Mouse (Mus musculus): ENCODE measurements at regions not wholly inside any gene's neighbourhood (a gene's known extent, or its start where the extent isn't known, plus 50 kb on each side); places are given as distances from the start of the nearest gene placed in this dataset.

- no peak overlapping the region for H3K4me3 ChIP-seq (ENCODE audit: low read depth, low read length)
- no peak overlapping the region for H3K4me2 ChIP-seq
- WGBS = 36% methylated on average over 6 of the region's 6 CpGs
- no peak for DNase-seq (ENCODE audit: low spot score)
- no peak for ATAC-seq (replicated peaks; ENCODE audit: low FRiP score)
- no peaks in the 10 kb centered on the region for H3K36me3 ChIP-seq (ENCODE audit: control insufficient read depth, insufficient read depth, low read length)
- no peak overlapping the region for H3K27ac ChIP-seq (ENCODE audit: low read depth, low read length)
- no peaks in the 10 kb centered on the region for H3K9me3 ChIP-seq (ENCODE audit: control insufficient read depth, low read length)
- no peak overlapping the region for H3K9ac ChIP-seq (ENCODE audit: low read depth, low read length)
- no peaks in the 10 kb centered on the region for H3K27me3 ChIP-seq (replicated peaks; ENCODE audit: control insufficient read depth, insufficient read depth, low read length)
- no peaks in the 10 kb centered on the region for H3K4me1 ChIP-seq (replicated peaks; ENCODE audit: control insufficient read depth, insufficient read depth, low read length)
These were observed 348.4 kb upstream of the Ccdc54 start for GRCm38 (mm10) chr16:50939316-50939715.

- DNase-seq (ENCODE audit: low spot score) (no peak), ATAC-seq (replicated peaks; ENCODE audit: low FRiP score) (no peak)
- H3K9me3 ChIP-seq (ENCODE audit: control insufficient read depth, low read length) = no peaks in the 10 kb centered on the region
- H3K4me3 ChIP-seq (ENCODE audit: low read depth, low read length) = no peak overlapping the region
- H3K4me1 ChIP-seq (replicated peaks; ENCODE audit: control insufficient read depth, insufficient read depth, low read length) = no peaks in the 10 kb centered on the region
- no peak overlapping the region for H3K27ac ChIP-seq (ENCODE audit: low read depth, low read length)
- 52% methylated on average over 2 of the region's 2 CpGs for WGBS
- H3K4me2 ChIP-seq = no peak overlapping the region
- no peak overlapping the region for H3K9ac ChIP-seq (ENCODE audit: low read depth, low read length)
- no peaks in the 10 kb centered on the region for H3K36me3 ChIP-seq (ENCODE audit: control insufficient read depth, insufficient read depth, low read length)
- H3K27me3 ChIP-seq (replicated peaks; ENCODE audit: control insufficient read depth, insufficient read depth, low read length) = no peaks in the 10 kb centered on the region
These were observed 316.8 kb upstream of the Ccdc54 start for GRCm38 (mm10) chr16:50907732-50908131.

GRCm38 (mm10) chr16:50899151-50899550, 308.2 kb upstream of the Ccdc54 start:
- no peaks in the 10 kb centered on the region for H3K4me1 ChIP-seq (replicated peaks; ENCODE audit: control insufficient read depth, insufficient read depth, low read length)
- WGBS = 81% methylated on average over 2 of the region's 2 CpGs
- no peaks in the 10 kb centered on the region for H3K27me3 ChIP-seq (replicated peaks; ENCODE audit: control insufficient read depth, insufficient read depth, low read length)

GRCm38 (mm10) chr16:50877926-50878325, 287.0 kb upstream of the Ccdc54 start:
- ATAC-seq (replicated peaks; ENCODE audit: low FRiP score) = no peak
- H3K36me3 ChIP-seq (ENCODE audit: control insufficient read depth, insufficient read depth, low read length) = no peaks in the 10 kb centered on the region
- H3K4me1 ChIP-seq (replicated peaks; ENCODE audit: control insufficient read depth, insufficient read depth, low read length) = no peaks in the 10 kb centered on the region
- no peak for DNase-seq (ENCODE audit: low spot score)
- no peak overlapping the region for H3K27ac ChIP-seq (ENCODE audit: low read depth, low read length)
- no peak overlapping the region for H3K4me2 ChIP-seq
- H3K9me3 ChIP-seq (ENCODE audit: control insufficient read depth, low read length) = no peaks in the 10 kb centered on the region
- WGBS = 41% methylated on average over 3 of the region's 3 CpGs
- no peak overlapping the region for H3K4me3 ChIP-seq (ENCODE audit: low read depth, low read length)
- no peak overlapping the region for H3K9ac ChIP-seq (ENCODE audit: low read depth, low read length)
- H3K27me3 ChIP-seq (replicated peaks; ENCODE audit: control insufficient read depth, insufficient read depth, low read length) = no peaks in the 10 kb centered on the region

More at GRCm38 (mm10) chr16:50899151-50899550, 308.2 kb upstream of the Ccdc54 start:
- H3K27ac ChIP-seq (ENCODE audit: low read depth, low read length) = no peak overlapping the region
- no peak overlapping the region for H3K9ac ChIP-seq (ENCODE audit: low read depth, low read length)
- H3K9me3 ChIP-seq (ENCODE audit: control insufficient read depth, low read length) = no peaks in the 10 kb centered on the region
- H3K36me3 ChIP-seq (ENCODE audit: control insufficient read depth, insufficient read depth, low read length) = no peaks in the 10 kb centered on the region
- H3K4me2 ChIP-seq = no peak overlapping the region
- ATAC-seq (replicated peaks; ENCODE audit: low FRiP score) = no peak
- H3K4me3 ChIP-seq (ENCODE audit: low read depth, low read length) = no peak overlapping the region
- DNase-seq (ENCODE audit: low spot score) = no peak

- H3K27me3 ChIP-seq (replicated peaks; ENCODE audit: control insufficient read depth, insufficient read depth, low read length) = no peaks in the 10 kb centered on the region
- no peak for ATAC-seq (replicated peaks; ENCODE audit: low FRiP score)
- no peaks in the 10 kb centered on the region for H3K36me3 ChIP-seq (ENCODE audit: control insufficient read depth, insufficient read depth, low read length)
- H3K9me3 ChIP-seq (ENCODE audit: control insufficient read depth, low read length) = no peaks in the 10 kb centered on the region
- no peak overlapping the region for H3K9ac ChIP-seq (ENCODE audit: low read depth, low read length)
- DNase-seq (ENCODE audit: low spot score) = no peak
- H3K27ac ChIP-seq (ENCODE audit: low read depth, low read length) = no peak overlapping the region
- no peak overlapping the region for H3K4me3 ChIP-seq (ENCODE audit: low read depth, low read length)
- 76% methylated on average over 4 of the region's 4 CpGs for WGBS
- H3K4me2 ChIP-seq = no peak overlapping the region
- H3K4me1 ChIP-seq (replicated peaks; ENCODE audit: control insufficient read depth, insufficient read depth, low read length) = no peaks in the 10 kb centered on the region
These were observed 280.4 kb upstream of the Ccdc54 start for GRCm38 (mm10) chr16:50871318-50871717.

- H3K9ac ChIP-seq (ENCODE audit: low read depth, low read length) = no peak overlapping the region
- no peaks in the 10 kb centered on the region for H3K9me3 ChIP-seq (ENCODE audit: control insufficient read depth, low read length)
- no peak overlapping the region for H3K4me2 ChIP-seq
- ATAC-seq (replicated peaks; ENCODE audit: low FRiP score) = no peak
- H3K27ac ChIP-seq (ENCODE audit: low read depth, low read length) = no peak overlapping the region
- DNase-seq (ENCODE audit: low spot score) = no peak
- no peaks in the 10 kb centered on the region for H3K36me3 ChIP-seq (ENCODE audit: control insufficient read depth, insufficient read depth, low read length)
- H3K27me3 ChIP-seq (replicated peaks; ENCODE audit: control insufficient read depth, insufficient read depth, low read length) = no peaks in the 10 kb centered on the region
- H3K4me1 ChIP-seq (replicated peaks; ENCODE audit: control insufficient read depth, insufficient read depth, low read length) = no peaks in the 10 kb centered on the region
- 80% methylated on average over 5 of the region's 5 CpGs for WGBS
- no peak overlapping the region for H3K4me3 ChIP-seq (ENCODE audit: low read depth, low read length)
These were observed 272.6 kb upstream of the Ccdc54 start for GRCm38 (mm10) chr16:50863565-50863964.

GRCm38 (mm10) chr16:50859513-50859912, 268.6 kb upstream of the Ccdc54 start:
- Histone ChIP-seq H3K4me1 (replicated peaks; ENCODE audit: control insufficient read depth, insufficient read depth, low read length) (no peaks in the 10 kb centered on the region), H3K27ac (ENCODE audit: low read depth, low read length) (no peak overlapping the region), H3K36me3 (ENCODE audit: control insufficient read depth, insufficient read depth, low read length) (no peaks in the 10 kb centered on the region), H3K9me3 (ENCODE audit: control insufficient read depth, low read length) (no peaks in the 10 kb centered on the region), H3K9ac (ENCODE audit: low read depth, low read length) (no peak overlapping the region), H3K4me2 (no peak overlapping the region), H3K27me3 (replicated peaks; ENCODE audit: control insufficient read depth, insufficient read depth, low read length) (no peaks in the 10 kb centered on the region), H3K4me3 (ENCODE audit: low read depth, low read length) (no peak overlapping the region)
- DNase-seq (ENCODE audit: low spot score) (no peak), ATAC-seq (replicated peaks; ENCODE audit: low FRiP score) (no peak)
- WGBS = 82% methylated on average over 1 of the region's 1 CpGs

- ATAC-seq (replicated peaks; ENCODE audit: low FRiP score) (no peak), DNase-seq (ENCODE audit: low spot score) (no peak)
These were observed 261.1 kb upstream of the Ccdc54 start for GRCm38 (mm10) chr16:50852081-50852480.

GRCm38 (mm10) chr16:50847693-50848092, 256.7 kb upstream of the Ccdc54 start:
- no peaks in the 10 kb centered on the region for H3K27me3 ChIP-seq (replicated peaks; ENCODE audit: control insufficient read depth, insufficient read depth, low read length)
- 59% methylated on average over 2 of the region's 2 CpGs for whole genome bisulfite sequencing
- H3K9me3 ChIP-seq (ENCODE audit: control insufficient read depth, low read length) = no peaks in the 10 kb centered on the region
- H3K9ac ChIP-seq (ENCODE audit: low read depth, low read length) = no peak overlapping the region
- H3K27ac ChIP-seq (ENCODE audit: low read depth, low read length) = no peak overlapping the region
- H3K4me2 ChIP-seq = no peak overlapping the region
- no peak overlapping the region for H3K4me3 ChIP-seq (ENCODE audit: low read depth, low read length)
- no peaks in the 10 kb centered on the region for H3K36me3 ChIP-seq (ENCODE audit: control insufficient read depth, insufficient read depth, low read length)
- H3K4me1 ChIP-seq (replicated peaks; ENCODE audit: control insufficient read depth, insufficient read depth, low read length) = no peaks in the 10 kb centered on the region
- DNase-seq (ENCODE audit: low spot score) = no peak
- no peak for ATAC-seq (replicated peaks; ENCODE audit: low FRiP score)

More at GRCm38 (mm10) chr16:50852081-50852480, 261.1 kb upstream of the Ccdc54 start:
- Histone ChIP-seq H3K9ac (ENCODE audit: low read depth, low read length) (no peak overlapping the region), H3K4me3 (ENCODE audit: low read depth, low read length) (no peak overlapping the region), H3K9me3 (ENCODE audit: control insufficient read depth, low read length) (no peaks in the 10 kb centered on the region), H3K27me3 (replicated peaks; ENCODE audit: control insufficient read depth, insufficient read depth, low read length) (no peaks in the 10 kb centered on the region), H3K4me1 (replicated peaks; ENCODE audit: control insufficient read depth, insufficient read depth, low read length) (no peaks in the 10 kb centered on the region), H3K4me2 (no peak overlapping the region), H3K36me3 (ENCODE audit: control insufficient read depth, insufficient read depth, low read length) (no peaks in the 10 kb centered on the region), H3K27ac (ENCODE audit: low read depth, low read length) (no peak overlapping the region)
- 78% methylated on average over 5 of the region's 5 CpGs for WGBS
